Mouse (Mus musculus): ENCODE data around the gene Ptpn3. TPM values are rescaled to one million over a fixed set of nuclear protein-coding genes. Genes with fewer than 3 reads are reported as not detected.

The Ptpn3 gene
- polyA plus RNA-seq, 1 experiment from 2014 or later = 4.9 TPM

DNA sequence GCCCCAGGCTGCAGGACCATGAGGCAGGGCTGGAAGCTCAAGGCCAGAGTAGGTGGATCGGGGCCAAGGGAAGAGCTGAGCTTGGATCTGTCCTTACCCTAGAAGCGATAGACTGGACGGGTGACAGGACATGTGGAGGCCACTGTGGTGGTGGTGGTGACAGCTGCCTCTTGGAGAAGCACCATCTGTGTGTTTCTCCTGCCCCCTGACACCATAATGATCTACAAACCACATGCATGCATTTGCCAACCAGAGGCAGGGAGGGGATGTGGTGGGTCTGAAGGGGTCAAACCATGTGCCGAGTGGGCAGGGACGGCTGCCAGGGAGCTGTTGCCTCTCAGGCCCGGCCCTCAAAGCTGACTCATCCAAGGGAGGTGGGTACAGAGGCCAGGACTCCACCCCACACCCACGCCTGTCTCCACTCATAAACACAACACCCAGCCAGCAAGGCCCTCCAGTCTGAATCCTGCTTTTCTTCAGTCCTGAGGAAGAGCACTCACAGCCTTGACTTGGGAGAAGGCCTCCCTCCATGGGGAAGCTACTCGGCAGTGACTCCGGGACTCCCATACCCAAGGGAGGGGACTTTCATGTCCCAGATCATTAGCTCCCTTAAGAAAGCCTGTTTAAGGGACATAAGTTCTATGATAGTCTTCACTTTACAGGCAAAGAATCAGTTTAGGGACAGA, 6.5 kb downstream of the Ptpn3 start:
- Histone ChIP-seq H3K4me3 (no peak overlapping the region), H3K4me1 (peaks cover 28% of the 10 kb centered on the region), H3K36me3 (no peaks in the 10 kb centered on the region), H3K4me2 (no peak overlapping the region), H3K9ac (no peak overlapping the region), H3K27me3 (peaks cover 30% of the 10 kb centered on the region), H3K27ac (no peak overlapping the region), H3K9me3 (no peaks in the 10 kb centered on the region)
- ATAC-seq (ENCODE audit: insufficient number of reproducible peaks, insufficient read depth, low FRiP score, low TSS enrichment, low read depth) = no peak
- whole genome bisulfite sequencing = 68% methylated on average over 9 of the region's 9 CpGs

DNA sequence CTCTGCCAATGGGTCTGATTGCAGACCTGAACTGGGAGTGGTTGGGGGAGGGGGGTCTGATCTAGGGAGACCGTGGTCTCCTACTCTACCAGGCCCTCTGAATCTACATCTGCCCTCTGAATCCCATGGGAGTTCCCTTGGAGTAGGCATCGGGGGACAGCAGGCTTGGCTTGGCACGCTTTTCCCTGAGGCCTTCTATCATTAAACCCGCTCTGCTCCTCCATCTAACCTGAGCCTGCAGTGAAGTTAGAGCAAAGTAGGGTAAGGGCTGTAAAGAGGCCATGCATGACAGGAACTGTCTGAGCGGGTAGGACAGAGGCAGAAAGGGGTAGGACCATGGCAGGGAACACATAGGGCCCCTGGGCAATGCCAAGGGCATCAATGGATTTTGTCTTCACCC, 9.0 kb downstream of the Ptpn3 start:
- no peak overlapping the region for H3K27ac ChIP-seq
- WGBS = 92% methylated on average over 5 of the region's 5 CpGs
- H3K4me1 ChIP-seq = peaks cover 15% of the 10 kb centered on the region
- H3K9me3 ChIP-seq = no peaks in the 10 kb centered on the region
- H3K4me3 ChIP-seq = no peak overlapping the region
- no peak overlapping the region for H3K9ac ChIP-seq
- no peak for ATAC-seq (ENCODE audit: insufficient number of reproducible peaks, insufficient read depth, low FRiP score, low TSS enrichment, low read depth)
- H3K36me3 ChIP-seq = no peaks in the 10 kb centered on the region
- H3K27me3 ChIP-seq = peaks cover 6% of the 10 kb centered on the region; the same call in 1 of the 2 replicates
- H3K4me2 ChIP-seq = no peak overlapping the region

DNA sequence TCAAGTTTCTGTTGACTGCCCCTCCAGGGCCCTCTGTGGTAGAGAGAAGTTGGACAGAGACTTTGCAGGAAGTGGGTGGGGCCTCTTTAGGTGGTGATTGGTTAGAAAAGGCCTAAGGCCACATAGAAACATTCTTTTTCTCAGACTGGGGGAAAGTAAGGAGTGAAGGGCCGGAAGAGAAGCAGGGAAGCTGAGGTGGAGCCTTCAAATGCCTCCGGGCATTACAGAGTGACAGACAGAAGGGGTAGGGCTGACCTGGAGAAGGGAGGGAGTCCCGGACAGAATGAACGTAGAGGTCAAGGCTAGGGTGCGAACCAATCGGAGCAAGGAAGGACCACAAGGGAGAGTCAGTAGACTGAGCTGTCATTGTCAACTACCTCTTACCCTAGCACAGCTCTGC, 11.6 kb downstream of the Ptpn3 start:
- Histone ChIP-seq H3K4me2 (no peak overlapping the region), H3K27me3 (no peaks in the 10 kb centered on the region), H3K9me3 (no peaks in the 10 kb centered on the region), H3K36me3 (no peaks in the 10 kb centered on the region), H3K27ac (no peak overlapping the region), H3K9ac (no peak overlapping the region), H3K4me3 (no peak overlapping the region), H3K4me1 (peaks cover 3% of the 10 kb centered on the region; the same call in 1 of the 2 replicates)
- 69% methylated on average over 6 of the region's 6 CpGs for WGBS
- ATAC-seq (ENCODE audit: insufficient number of reproducible peaks, insufficient read depth, low FRiP score, low TSS enrichment, low read depth) = no peak

DNA sequence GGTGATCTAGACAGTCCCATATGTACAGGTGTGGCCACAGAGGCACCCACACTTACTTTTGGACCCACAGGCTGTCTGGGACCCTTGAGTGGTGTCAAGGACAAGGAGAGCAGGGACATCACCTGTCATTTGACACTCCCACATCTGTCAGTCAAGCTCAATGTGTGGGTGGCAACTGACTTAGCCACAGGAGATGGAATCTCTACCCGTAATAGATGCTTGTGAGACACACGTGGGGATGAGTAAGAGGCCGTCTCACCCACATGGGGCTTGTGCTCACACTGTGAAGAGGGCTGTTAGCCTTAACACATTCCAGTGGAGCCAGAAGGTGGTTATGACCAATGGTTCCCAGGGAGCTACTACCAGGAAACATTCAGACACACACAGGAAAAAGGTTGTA, 13.8 kb downstream of the Ptpn3 start:
- Histone ChIP-seq H3K4me3 (no peak overlapping the region), H3K9me3 (no peaks in the 10 kb centered on the region), H3K9ac (no peak overlapping the region), H3K4me2 (no peak overlapping the region), H3K36me3 (no peaks in the 10 kb centered on the region), H3K27me3 (no peaks in the 10 kb centered on the region), H3K27ac (no peak overlapping the region), H3K4me1 (0 out of 2 replicates have a peak, but pooled peaks cover 3% of the 10 kb centered on the region)
- 77% methylated on average over 3 of the region's 3 CpGs for WGBS
- no peak for ATAC-seq (ENCODE audit: insufficient number of reproducible peaks, insufficient read depth, low FRiP score, low TSS enrichment, low read depth)

DNA sequence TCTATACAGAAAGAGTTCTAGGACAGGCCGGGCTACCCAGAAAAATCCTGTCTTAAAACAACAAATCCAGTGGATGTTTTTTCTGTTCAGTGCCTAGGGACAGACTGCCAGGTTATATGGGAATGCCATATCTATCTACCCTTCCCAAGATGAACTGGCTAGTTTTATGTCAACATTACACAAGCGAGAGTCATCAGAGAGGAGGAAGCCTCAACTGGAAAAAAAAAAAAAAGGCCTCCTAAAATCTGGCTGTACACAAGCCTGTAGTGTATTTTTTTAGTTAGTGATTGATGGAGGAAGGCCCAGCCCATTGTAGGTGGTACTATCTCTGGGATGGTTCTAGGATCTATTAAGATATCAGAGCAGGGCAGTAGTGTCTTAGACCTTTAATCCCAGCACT, 16.4 kb downstream of the Ptpn3 start:
- no peak overlapping the region for H3K9ac ChIP-seq
- 0 out of 2 replicates have a peak, but pooled peaks cover 3% of the 10 kb centered on the region for H3K4me1 ChIP-seq
- no peak for ATAC-seq (ENCODE audit: insufficient number of reproducible peaks, insufficient read depth, low FRiP score, low TSS enrichment, low read depth)
- no peaks in the 10 kb centered on the region for H3K36me3 ChIP-seq
- no peaks in the 10 kb centered on the region for H3K27me3 ChIP-seq
- no peak overlapping the region for H3K4me2 ChIP-seq
- H3K27ac ChIP-seq = no peak overlapping the region
- WGBS = 86% methylated on average over 2 of the region's 2 CpGs
- no peaks in the 10 kb centered on the region for H3K9me3 ChIP-seq
- no peak overlapping the region for H3K4me3 ChIP-seq

DNA sequence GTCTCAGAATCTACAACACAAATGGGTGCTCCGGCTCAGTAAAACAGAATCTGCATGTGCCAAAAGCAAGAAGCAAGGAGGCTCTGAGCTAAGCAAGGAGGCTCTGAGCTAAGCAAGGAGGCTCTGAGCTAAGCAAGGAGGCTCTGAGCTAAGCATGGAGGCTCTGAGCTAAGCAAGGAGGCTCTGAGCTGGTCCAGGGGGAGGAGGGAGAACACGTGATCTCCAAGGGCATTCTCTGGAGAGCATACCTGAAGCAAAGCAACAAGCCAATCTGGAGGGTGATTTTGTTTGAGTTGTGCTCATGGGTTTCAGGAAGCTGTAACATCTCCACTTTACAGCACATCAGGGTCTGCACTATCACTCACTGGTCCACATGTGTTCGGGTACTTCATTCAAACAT, 18.4 kb downstream of the Ptpn3 start:
- no peak overlapping the region for H3K4me2 ChIP-seq
- H3K9ac ChIP-seq = no peak overlapping the region
- no peaks in the 10 kb centered on the region for H3K36me3 ChIP-seq
- no peak overlapping the region for H3K4me3 ChIP-seq
- no peaks in the 10 kb centered on the region for H3K27me3 ChIP-seq
- peaks cover 11% of the 10 kb centered on the region; the same call in 1 of the 2 replicates for H3K4me1 ChIP-seq
- no peak for ATAC-seq (ENCODE audit: insufficient number of reproducible peaks, insufficient read depth, low FRiP score, low TSS enrichment, low read depth)
- no peak overlapping the region for H3K27ac ChIP-seq
- WGBS = 78% methylated on average over 3 of the region's 3 CpGs
- H3K9me3 ChIP-seq = no peaks in the 10 kb centered on the region

DNA sequence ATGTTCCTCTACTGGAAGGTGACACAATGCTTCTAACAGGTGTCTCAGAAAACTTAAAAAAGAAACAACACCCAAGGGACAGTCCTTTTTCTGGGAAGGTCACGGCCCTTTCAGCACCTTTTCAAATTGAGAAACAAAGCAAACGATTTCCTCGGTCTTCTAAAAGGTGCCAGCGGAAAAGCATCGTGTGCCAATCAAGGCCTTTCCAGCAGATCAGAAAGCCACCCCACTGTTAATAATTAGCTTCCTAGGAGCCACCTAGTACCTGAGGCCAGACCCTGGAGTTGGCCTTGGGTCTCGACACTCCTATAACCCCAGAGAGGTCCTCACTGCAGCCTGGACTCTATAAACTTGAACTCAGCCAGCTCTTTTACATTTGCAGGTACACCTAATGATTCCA, 19.0 kb downstream of the Ptpn3 start:
- no peak overlapping the region for H3K27ac ChIP-seq
- no peaks in the 10 kb centered on the region for H3K36me3 ChIP-seq
- ATAC-seq (ENCODE audit: insufficient number of reproducible peaks, insufficient read depth, low FRiP score, low TSS enrichment, low read depth) = no peak
- H3K4me3 ChIP-seq = no peak overlapping the region
- no peaks in the 10 kb centered on the region for H3K9me3 ChIP-seq
- 73% methylated on average over 6 of the region's 6 CpGs for WGBS
- H3K4me2 ChIP-seq = no peak overlapping the region
- H3K27me3 ChIP-seq = no peaks in the 10 kb centered on the region
- no peak overlapping the region for H3K9ac ChIP-seq
- peaks cover 11% of the 10 kb centered on the region; the same call in 1 of the 2 replicates for H3K4me1 ChIP-seq

DNA sequence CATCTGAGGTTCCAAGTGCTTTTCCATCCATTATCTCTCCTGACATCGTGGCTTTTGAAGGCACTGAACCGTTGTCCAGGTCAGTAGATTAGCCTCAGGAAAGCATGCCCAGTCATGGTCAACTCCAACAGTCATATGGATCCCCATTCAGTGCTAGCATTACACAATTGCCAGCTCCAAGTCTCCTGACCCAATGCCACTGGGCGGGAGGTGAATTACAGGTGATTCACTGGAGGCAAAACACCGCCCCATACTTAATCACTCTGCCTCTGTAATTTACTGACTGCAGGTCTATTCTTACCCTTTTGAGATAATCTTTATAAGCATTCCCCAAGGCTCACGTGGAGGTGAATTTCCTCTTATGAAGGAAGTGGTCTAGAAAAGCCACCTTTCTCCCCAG, 19.5 kb downstream of the Ptpn3 start:
- Histone ChIP-seq H3K4me2 (no peak overlapping the region), H3K4me3 (no peak overlapping the region), H3K27me3 (no peaks in the 10 kb centered on the region), H3K9me3 (no peaks in the 10 kb centered on the region), H3K9ac (no peak overlapping the region), H3K36me3 (no peaks in the 10 kb centered on the region), H3K27ac (no peak overlapping the region), H3K4me1 (peaks cover 11% of the 10 kb centered on the region; the same call in 1 of the 2 replicates)
- no peak for ATAC-seq (ENCODE audit: insufficient number of reproducible peaks, insufficient read depth, low FRiP score, low TSS enrichment, low read depth)
- WGBS = 72% methylated on average over 5 of the region's 5 CpGs

DNA sequence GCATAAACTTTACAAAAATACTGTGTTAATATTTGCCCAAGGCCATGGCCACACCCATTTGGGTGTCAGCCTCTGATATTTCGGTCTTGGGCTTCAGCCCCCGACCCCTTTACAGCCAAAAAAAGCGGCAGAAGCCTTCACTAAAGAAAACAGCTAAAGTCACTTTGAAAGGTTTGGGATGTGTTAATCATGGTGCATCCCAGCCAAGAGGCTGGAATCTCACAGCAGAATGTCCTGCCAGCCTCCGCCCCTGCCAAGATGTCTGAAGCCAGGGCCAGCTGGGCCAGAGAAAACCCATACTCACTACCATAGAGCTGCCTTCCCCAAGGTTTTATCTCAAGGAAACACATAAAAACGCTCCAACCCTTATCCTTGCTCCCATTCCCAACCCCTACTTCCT, 20.7 kb downstream of the Ptpn3 start:
- H3K36me3 ChIP-seq = no peaks in the 10 kb centered on the region
- H3K27me3 ChIP-seq = no peaks in the 10 kb centered on the region
- no peak overlapping the region for H3K4me2 ChIP-seq
- peaks cover 11% of the 10 kb centered on the region; the same call in 1 of the 2 replicates for H3K4me1 ChIP-seq
- H3K4me3 ChIP-seq = no peak overlapping the region
- ATAC-seq (ENCODE audit: insufficient number of reproducible peaks, insufficient read depth, low FRiP score, low TSS enrichment, low read depth) = no peak
- no peak overlapping the region for H3K9ac ChIP-seq
- H3K27ac ChIP-seq = no peak overlapping the region
- H3K9me3 ChIP-seq = no peaks in the 10 kb centered on the region
- WGBS = 83% methylated on average over 5 of the region's 5 CpGs

DNA sequence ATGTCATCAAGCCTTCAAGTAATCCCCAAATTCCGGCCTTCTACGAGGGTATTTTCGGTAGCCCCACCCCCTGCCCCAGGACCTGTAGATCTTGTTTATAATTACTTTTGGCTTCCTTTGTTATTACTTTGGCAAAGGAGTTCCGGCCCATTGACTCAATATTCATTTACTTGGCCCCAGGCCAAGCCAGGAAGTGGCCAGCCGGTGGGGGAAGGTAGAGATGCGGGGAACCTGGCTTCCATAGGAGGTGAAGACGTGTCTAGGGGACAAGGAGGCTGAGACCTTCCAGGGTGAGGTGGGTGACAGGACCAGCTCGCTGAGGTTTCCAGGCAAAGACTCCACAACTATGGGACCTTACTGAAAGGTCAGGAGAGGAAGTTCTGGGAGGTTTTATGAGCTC, 22.4 kb downstream of the Ptpn3 start:
- Histone ChIP-seq H3K4me1 (peaks cover 17% of the 10 kb centered on the region), H3K9me3 (no peaks in the 10 kb centered on the region), H3K36me3 (no peaks in the 10 kb centered on the region), H3K27ac (no peak overlapping the region), H3K4me3 (no peak overlapping the region), H3K9ac (no peak overlapping the region), H3K27me3 (no peaks in the 10 kb centered on the region), H3K4me2 (no peak overlapping the region)
- 17% methylated on average over 8 of the region's 8 CpGs for WGBS
- no peak for ATAC-seq (ENCODE audit: insufficient number of reproducible peaks, insufficient read depth, low FRiP score, low TSS enrichment, low read depth)

DNA sequence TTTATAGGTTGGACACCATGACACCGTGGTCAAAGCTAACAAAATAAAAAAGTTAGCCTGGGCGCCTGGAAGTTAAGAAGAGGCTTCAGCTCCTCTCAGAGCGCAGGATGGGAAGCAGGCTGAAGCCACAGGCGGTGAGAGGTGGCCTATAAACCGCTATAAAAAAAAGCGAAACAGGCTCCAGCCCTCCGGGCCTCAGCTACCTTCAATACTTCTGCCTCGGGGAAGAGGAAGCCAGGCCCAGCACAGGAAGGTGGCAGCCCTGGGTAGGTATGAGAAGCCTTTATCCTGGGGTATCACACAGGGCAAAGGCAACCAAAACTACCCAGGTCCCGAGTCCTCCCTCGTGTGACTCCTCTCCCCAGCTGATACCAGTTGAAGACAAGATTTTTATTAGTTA, 22.8 kb downstream of the Ptpn3 start:
- no peaks in the 10 kb centered on the region for H3K9me3 ChIP-seq
- no peak overlapping the region for H3K9ac ChIP-seq
- peaks cover 17% of the 10 kb centered on the region for H3K4me1 ChIP-seq
- 38% methylated on average over 10 of the region's 10 CpGs for WGBS
- H3K36me3 ChIP-seq = no peaks in the 10 kb centered on the region
- no peak for ATAC-seq (ENCODE audit: insufficient number of reproducible peaks, insufficient read depth, low FRiP score, low TSS enrichment, low read depth)
- no peak overlapping the region for H3K27ac ChIP-seq
- H3K27me3 ChIP-seq = no peaks in the 10 kb centered on the region
- no peak overlapping the region for H3K4me2 ChIP-seq
- no peak overlapping the region for H3K4me3 ChIP-seq

DNA sequence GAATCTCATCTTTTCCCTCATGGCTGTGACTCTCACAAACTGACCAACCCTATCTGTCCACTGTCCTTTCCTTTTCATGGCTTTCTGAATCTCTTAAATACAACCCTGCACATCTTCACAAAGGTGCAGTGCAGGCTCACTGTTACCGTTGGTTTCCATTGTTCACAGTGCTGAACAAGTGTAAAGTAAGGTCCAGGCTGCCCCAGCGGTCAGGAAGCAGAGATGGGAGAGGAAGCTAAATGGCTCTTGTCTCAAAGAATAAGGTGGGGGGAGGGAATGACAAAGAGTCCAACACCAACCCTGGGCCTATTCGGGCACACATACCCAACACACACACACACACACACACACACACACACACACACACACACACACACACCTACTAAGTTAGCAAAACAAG, 24.0 kb downstream of the Ptpn3 start:
- no peaks in the 10 kb centered on the region for H3K36me3 ChIP-seq

More for the DNA sequence above, 24.0 kb downstream of the Ptpn3 start:
- H3K9ac ChIP-seq = no peak overlapping the region
- no peaks in the 10 kb centered on the region for H3K27me3 ChIP-seq
- H3K4me3 ChIP-seq = no peak overlapping the region
- H3K27ac ChIP-seq = no peak overlapping the region
- no peak overlapping the region for H3K4me2 ChIP-seq
- 79% methylated on average over 3 of the region's 3 CpGs for WGBS
- no peaks in the 10 kb centered on the region for H3K9me3 ChIP-seq
- ATAC-seq (ENCODE audit: insufficient number of reproducible peaks, insufficient read depth, low FRiP score, low TSS enrichment, low read depth) = no peak
- peaks cover 23% of the 10 kb centered on the region for H3K4me1 ChIP-seq

Data from embryonic facial prominence, embryonic 13.5 days (tissue).